Mouse (Mus musculus) CH12.LX (cell line): Measurements from ENCODE around the gene Tnfrsf19.

Source experiments
- CHD2 ChIP-seq: IDR thresholded peaks from 2 replicates; pipeline ENCODE4 v1.6.1; 2011; ENCODE audit warnings: low read length, improper control_type of control experiment
- CTCF ChIP-seq, 2 experiments: IDR thresholded peaks in 1 of 2; conservative IDR thresholded peaks in 1 of 2; 2 replicates each; pipeline ENCODE4 v1.5.1; 2011 to 2012; ENCODE audit warnings: low read depth in 2 of 2, low read length in 2 of 2, improper control_type of control experiment in 1 of 2, inconsistent platforms in 1 of 2, mild to moderate bottlenecking in 1 of 2, moderate library complexity in 1 of 2
- ELF1 ChIP-seq: IDR thresholded peaks from 2 replicates; pipeline ENCODE4 v1.6.1; 2014; ENCODE audit warnings: low read depth, mild to moderate bottlenecking, inconsistent platforms, low read length, improper control_type of control experiment
- HCFC1 ChIP-seq: IDR thresholded peaks from 2 replicates; pipeline ENCODE4 v1.6.1; 2012; ENCODE audit warnings: low read depth, mild to moderate bottlenecking, inconsistent platforms, low read length, improper control_type of control experiment
- JUN ChIP-seq: IDR thresholded peaks from 2 replicates; pipeline ENCODE4 v1.6.1; 2011; ENCODE audit warnings: low read depth, mild to moderate bottlenecking, low read length, improper control_type of control experiment, moderate library complexity; ENCODE audit not compliant: insufficient read depth
- JUND ChIP-seq: conservative IDR thresholded peaks from 2 replicates; pipeline ENCODE4 v1.6.1; 2011; ENCODE audit warnings: low read depth, low read length, improper control_type of control experiment
- MEF2A ChIP-seq: IDR thresholded peaks from 2 replicates; pipeline ENCODE4 v1.6.1; 2014; ENCODE audit warnings: low read depth, mild to moderate bottlenecking, inconsistent platforms, low read length, improper control_type of control experiment, borderline replicate concordance
- MYC ChIP-seq: IDR thresholded peaks from 2 replicates; pipeline ENCODE4 v1.6.1; 2011; ENCODE audit warnings: low read depth, mild to moderate bottlenecking, improper control_type of control experiment, low read length
- NELFE ChIP-seq: IDR thresholded peaks from 2 replicates; pipeline ENCODE4 v1.6.1; 2011; ENCODE audit warnings: low read depth, low read length, improper control_type of control experiment
- POLR2A ChIP-seq: IDR thresholded peaks from 2 replicates; pipeline ENCODE4 v1.6.1; 2011; ENCODE audit warnings: low read depth, mild to moderate bottlenecking, improper control_type of control experiment, low read length
- RAD21 ChIP-seq: IDR thresholded peaks from 2 replicates; pipeline ENCODE4 v1.6.1; 2011; ENCODE audit warnings: low read depth, mild to moderate bottlenecking, low read length, improper control_type of control experiment, moderate library complexity
- USF1 ChIP-seq: IDR thresholded peaks from 2 replicates; pipeline ENCODE4 v1.6.1; 2014; ENCODE audit warnings: low read depth, mild to moderate bottlenecking, inconsistent platforms, low read length, improper control_type of control experiment
- ZC3H11A ChIP-seq: IDR thresholded peaks from 2 replicates; pipeline ENCODE4 v1.6.1; 2012; ENCODE audit warnings: low read depth, mild to moderate bottlenecking, inconsistent platforms, low read length, improper control_type of control experiment

- no peak for TF ChIP-seq CTCF (conservative IDR thresholded peaks at IDR 0.05 in 1 of 2, IDR thresholded peaks at IDR 0.05 in 1 of 2; ENCODE audit: low read depth in 2 of 2, low read length in 2 of 2)
- TF ChIP-seq JUND, result no peak
- no peak for TF ChIP-seq POLR2A
- TF ChIP-seq ZC3H11A, result no peak
- no peak for TF ChIP-seq MEF2A
- no peak for TF ChIP-seq RAD21
- no peak for TF ChIP-seq HCFC1
- no peak for TF ChIP-seq ELF1
- no peak for TF ChIP-seq NELFE
- TF ChIP-seq MYC, result no peak
- TF ChIP-seq JUN, result no peak
- no peak for TF ChIP-seq USF1
- no peak for TF ChIP-seq CHD2
Measured at GRCm38 (mm10) chr14:60957611-60958157, 88.6 kb downstream of the Tnfrsf19 start.
